Mouse (Mus musculus) neural tube, embryonic 14.5 days (tissue): Measurements from ENCODE around the gene Ctsw. TPM values are rescaled to one million over a fixed set of nuclear protein-coding genes. Genes with fewer than 3 reads are reported as not detected.

Experiments
- polyA plus RNA-seq: library from polyadenylated mRNA; unstranded; fragments of >200 nt; fragmentation: Nextera tagmentation; extraction: Ambion mirVana; gene quantifications from 2 replicates; pipeline ENCODE4 v1.2.1, GENCODE M21; 2014

Ctsw gene
- polyA plus RNA-seq, 1 experiment from 2014 or later = 4.2 TPM

Other genes with a start within 250 kb of the Ctsw start
- gene Pacs1, start 195.4 kb downstream of the Ctsw start, polyA plus RNA-seq = 56.9 TPM in 2 replicates
- 321 and 329 TPM in 2 replicates for gene Sf3b2, start 173.1 kb downstream of the Ctsw start, polyA plus RNA-seq
- gene Gal3st3, start 170.2 kb downstream of the Ctsw start, polyA plus RNA-seq = 31.0 and 38.3 TPM in 2 replicates
- gene Catsper1, start 132.8 kb downstream of the Ctsw start, polyA plus RNA-seq = not detected in 2 replicates
- 10.7 and 10.8 TPM in 2 replicates for gene Cst6, start 118.9 kb downstream of the Ctsw start, polyA plus RNA-seq
- gene Eif1ad, start 101.8 kb downstream of the Ctsw start, polyA plus RNA-seq = 38.7 and 41.6 TPM in 2 replicates
- 274 and 327 TPM in 2 replicates for gene Banf1, start 101.3 kb downstream of the Ctsw start, polyA plus RNA-seq
- gene Sart1, start 79.8 kb downstream of the Ctsw start, polyA plus RNA-seq = 55.6 and 69.2 TPM in 2 replicates
- not detected in 2 replicates for gene Tsga10ip, start 66.0 kb downstream of the Ctsw start, polyA plus RNA-seq
- gene Drap1, start 43.5 kb downstream of the Ctsw start, polyA plus RNA-seq = 208 and 254 TPM in 2 replicates
- 57.0 and 67.2 TPM in 2 replicates for gene AI837181, start 43.4 kb downstream of the Ctsw start, polyA plus RNA-seq
- gene Fosl1, start 21.0 kb downstream of the Ctsw start, polyA plus RNA-seq = not detected in 2 replicates
- 8.0 and 11.0 TPM in 2 replicates for gene Ccdc85b, start 10.6 kb downstream of the Ctsw start, polyA plus RNA-seq
- 169 and 179 TPM in 2 replicates for gene Fibp, start 7.9 kb downstream of the Ctsw start, polyA plus RNA-seq
- gene Efemp2, start 5.4 kb upstream of the Ctsw start, polyA plus RNA-seq = 30.4 and 45.1 TPM in 2 replicates
- 43.6 and 45.3 TPM in 2 replicates for gene Mus81, start 19.9 kb upstream of the Ctsw start, polyA plus RNA-seq
- gene Cfl1, start 21.9 kb upstream of the Ctsw start, polyA plus RNA-seq = 3,473 and 3,739 TPM in 2 replicates
- gene 1700020D05Rik, start 35.3 kb upstream of the Ctsw start, polyA plus RNA-seq = 0.71 and 0.75 TPM in 2 replicates
- 95.2 and 107 TPM in 2 replicates for gene Snx32, start 42.0 kb upstream of the Ctsw start, polyA plus RNA-seq
- gene Ovol1, start 92.1 kb upstream of the Ctsw start, polyA plus RNA-seq = 0.14 TPM in 1 of 2 replicates, not detected in the other
- gene Ap5b1, start 99.5 kb upstream of the Ctsw start, polyA plus RNA-seq = 2.6 and 3.7 TPM in 2 replicates
- gene Rnaseh2c, start 133.4 kb upstream of the Ctsw start, polyA plus RNA-seq = 49.8 and 51.7 TPM in 2 replicates
- gene Kat5, start 141.7 kb upstream of the Ctsw start, polyA plus RNA-seq = 45.6 and 47.3 TPM in 2 replicates
- 26.9 and 31.0 TPM in 2 replicates for gene Rela, start 169.0 kb upstream of the Ctsw start, polyA plus RNA-seq
- gene Sipa1, start 195.2 kb upstream of the Ctsw start, polyA plus RNA-seq = 7.7 and 12.6 TPM in 2 replicates
- 6.8 and 11.1 TPM in 2 replicates for gene Map3k11, start 220.2 kb upstream of the Ctsw start, polyA plus RNA-seq
- 34.4 and 34.5 TPM in 2 replicates for gene Pcnx3, start 220.4 kb upstream of the Ctsw start, polyA plus RNA-seq
- gene Kcnk7, start 235.9 kb upstream of the Ctsw start, polyA plus RNA-seq = not detected in 2 replicates